Comparison of ENCODE assay signal across 6 mouse cellular contexts in genomic region chr7:138066921-138067320, GRCm38 (mm10).
"Had no signal": no experiment of that assay in that cellular context is flagged by ENCODE, and none has a peak within 500 bp of the region (broad histone marks: within the 10 kb centered on the region; RNA-seq: fewer than 3 reads in every experiment).

No protein-coding gene starts in this region.

- DNase-seq: kidney, postnatal 10 days; kidney, postnatal 4 days; lung, embryonic 14.5 days; lung, postnatal 10 days; lung, postnatal 4 days; thymus, postnatal 14 days had no signal
